9 mouse cellular contexts compared by ENCODE assay signal in the genomic region with DNA sequence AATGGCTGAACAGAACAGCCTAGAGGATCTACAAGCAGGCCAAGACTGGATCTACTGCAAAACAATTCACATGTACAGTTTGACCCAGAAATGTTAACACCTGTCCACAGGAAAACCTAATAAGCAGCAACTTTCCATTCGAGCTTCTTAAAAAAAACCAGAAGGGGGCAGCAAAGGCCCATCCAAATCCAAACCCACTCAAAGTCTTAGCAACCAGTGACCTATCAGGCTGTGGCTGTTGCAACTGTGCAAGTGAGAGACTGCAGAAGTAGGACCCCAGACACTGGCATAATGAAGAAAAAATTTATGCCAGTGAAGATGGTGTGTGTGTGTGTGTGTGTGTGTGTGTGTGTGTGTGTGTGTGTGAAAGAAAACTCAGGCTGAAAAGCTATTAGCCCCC.
DNase-seq lines count a peak whose midpoint lies in the region; ATAC-seq and TF ChIP-seq lines count a peak whose summit lies in the region.
"Had no signal": no experiment of that assay in that cellular context is flagged by ENCODE, and none has a peak within 500 bp of the region (broad histone marks: within the 10 kb centered on the region; RNA-seq: fewer than 3 reads in every experiment).

No protein-coding gene starts in this region.

- DNase-seq in A20 (ENCODE audit: low read depth, low spot score) = peak; percentile 77
- peak; percentile 87 for DNase-seq in CD4-positive, CD25-positive, alpha-beta regulatory T cell, adult 2 months (ENCODE audit: low read depth, low spot score)
- peak; percentile 88 for DNase-seq in brain, adult 2 months (ENCODE audit: low read depth, low spot score)
- peak; percentile 57 to 60 for DNase-seq in kidney, adult 8-10 months
- peak; percentile 34 for DNase-seq in lung, adult 2 months
- peak; percentile 50 for DNase-seq in skeletal muscle tissue, adult 2 months (ENCODE audit: low read depth, low spot score)

- WGBS in lung, adult 2 months = 0% methylated on average over 1 of the region's 1 CpGs

- no peak overlapping the region for H3K4me3 ChIP-seq in lung, adult 2 months (replicated peaks; ENCODE audit: extremely low read depth, low read depth, low read length)
- H3K4me3 ChIP-seq: heart, embryonic 15.5 days; neural tube, embryonic 13.5 days had no signal

- H3K4me1 ChIP-seq in lung, adult 2 months (ENCODE audit: control insufficient read depth, insufficient read depth, low read length) = no peaks in the 10 kb centered on the region; the same call in 1 of the 2 replicates

- no peak for TF ChIP-seq POLR2A in lung, adult 2 months (IDR thresholded peaks at IDR 0.05; ENCODE audit: borderline replicate concordance, extremely low read depth, low read depth, low read length)

- peak; percentile 23; the same call in 1 of the 2 replicates for TF ChIP-seq CTCF in lung, adult 2 months (IDR thresholded peaks at IDR 0.05; ENCODE audit: insufficient read depth, low read length)

- ATAC-seq in erythroblast, adult 5-6 weeks (replicated peaks; ENCODE audit: low FRiP score, poor library complexity, severe bottlenecking) = 0 out of 2 replicates have a peak, but pooled peaks have one; percentile 45

Comparison
In these comparisons a context has a peak if more than half of its experiments do, and no peak if none do; other contexts are left out.
1. DNase-seq: peak in every context shown above with its lines; median percentile 88 in brain, adult 2 months; 87 in CD4-positive, CD25-positive, alpha-beta regulatory T cell, adult 2 months; 77 in A20; 58 in kidney, adult 8-10 months; 50 in skeletal muscle tissue, adult 2 months; 34 in lung, adult 2 months.